Comparison of ENCODE assay signal across 9 mouse cellular contexts in the genomic region with DNA sequence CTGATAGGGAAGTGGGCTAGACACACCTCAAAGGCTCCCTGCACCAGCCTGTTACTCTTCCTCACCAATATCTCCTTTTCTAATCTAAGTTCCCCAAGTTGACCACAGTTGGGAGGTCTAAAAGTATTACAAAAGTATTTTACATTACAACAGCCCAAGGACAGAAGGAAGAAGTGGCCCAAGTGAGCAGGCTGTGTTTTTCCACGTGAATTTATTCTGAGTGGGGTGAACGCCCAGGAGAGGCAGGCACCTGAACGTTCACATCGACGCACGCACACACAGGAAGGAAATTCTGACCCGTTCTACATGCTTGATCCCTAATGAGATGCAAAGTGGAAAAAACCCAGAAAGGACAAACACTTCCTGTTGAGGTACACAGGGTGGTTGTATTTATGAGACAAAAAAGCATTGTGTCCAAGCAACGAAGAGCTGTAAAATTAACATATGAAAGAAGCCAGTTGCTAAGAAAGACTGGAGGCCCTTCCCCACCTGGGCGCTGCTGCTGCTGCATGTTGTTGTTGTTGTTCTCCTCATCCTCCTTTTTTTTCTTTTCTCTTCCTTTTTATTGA. TPM values are rescaled to one million over a fixed set of nuclear protein-coding genes. Genes with fewer than 3 reads are reported as not detected.
DNase-seq lines count a peak whose midpoint lies in the region; ATAC-seq and TF ChIP-seq lines count a peak whose summit lies in the region.
"Had no signal": no experiment of that assay in that cellular context is flagged by ENCODE, and none has a peak within 500 bp of the region (broad histone marks: within the 10 kb centered on the region; RNA-seq: fewer than 3 reads in every experiment).

No protein-coding gene starts in this region.

- no peak overlapping the region for H3K4me3 ChIP-seq in forebrain, embryonic 12.5 days (replicated peaks)
- no peak overlapping the region for H3K4me3 ChIP-seq in liver, postnatal 0 days (ENCODE audit: low read depth, low read length)
- H3K4me3 ChIP-seq in heart, embryonic 11.5 days (ENCODE audit: low read depth, low read length) = no peak overlapping the region
- H3K4me3 ChIP-seq: embryonic facial prominence, embryonic 13.5 days had no signal

- no peak overlapping the region for H3K9ac ChIP-seq in forebrain, embryonic 12.5 days
- no peak overlapping the region for H3K9ac ChIP-seq in liver, postnatal 0 days (replicated peaks)
- H3K9ac ChIP-seq in heart, embryonic 11.5 days (ENCODE audit: low read depth, low read length) = no peak overlapping the region
- H3K9ac ChIP-seq: embryonic facial prominence, embryonic 13.5 days had no signal

- no peaks in the 10 kb centered on the region for H3K9me3 ChIP-seq in forebrain, embryonic 12.5 days
- H3K9me3 ChIP-seq in liver, postnatal 0 days (ENCODE audit: low read length) = no peaks in the 10 kb centered on the region
- H3K9me3 ChIP-seq in heart, embryonic 11.5 days (replicated peaks; ENCODE audit: control insufficient read depth, low read length) = no peaks in the 10 kb centered on the region
- H3K9me3 ChIP-seq: embryonic facial prominence, embryonic 13.5 days had no signal

- H3K36me3 ChIP-seq in forebrain, embryonic 12.5 days (replicated peaks) = no peaks in the 10 kb centered on the region
- H3K36me3 ChIP-seq in liver, postnatal 0 days (replicated peaks; ENCODE audit: insufficient read depth, low read length) = no peaks in the 10 kb centered on the region
- H3K36me3 ChIP-seq in heart, embryonic 11.5 days (ENCODE audit: control insufficient read depth, insufficient read depth, low read length) = no peaks in the 10 kb centered on the region
- H3K36me3 ChIP-seq: embryonic facial prominence, embryonic 13.5 days had no signal

- peaks cover 17% of the 10 kb centered on the region for H3K4me1 ChIP-seq in forebrain, embryonic 12.5 days
- peaks cover 2% of the 10 kb centered on the region; the same call in 1 of the 2 replicates for H3K4me1 ChIP-seq in liver, postnatal 0 days (ENCODE audit: insufficient read depth)
- H3K4me1 ChIP-seq in heart, embryonic 11.5 days (ENCODE audit: control insufficient read depth, insufficient read depth, low read length) = no peaks in the 10 kb centered on the region
- H3K4me1 ChIP-seq: embryonic facial prominence, embryonic 13.5 days had no signal

- peak overlapping the region; percentile 17; the same call in 1 of the 2 replicates for H3K4me2 ChIP-seq in forebrain, embryonic 12.5 days
- peak overlapping the region; percentile 47 for H3K4me2 ChIP-seq in liver, postnatal 0 days (ENCODE audit: low read depth, low read length)
- no peak overlapping the region for H3K4me2 ChIP-seq in heart, embryonic 11.5 days
- H3K4me2 ChIP-seq: embryonic facial prominence, embryonic 13.5 days had no signal

- peak; percentile 26; the same call in 1 of the 2 replicates for TF ChIP-seq EP300 in liver, postnatal 0 days (IDR thresholded peaks at IDR 0.05; ENCODE audit: low read depth)

- H3K27me3 ChIP-seq in forebrain, embryonic 12.5 days = no peaks in the 10 kb centered on the region
- no peaks in the 10 kb centered on the region for H3K27me3 ChIP-seq in liver, postnatal 0 days (ENCODE audit: insufficient read depth, low read length)
- H3K27me3 ChIP-seq in heart, embryonic 11.5 days (ENCODE audit: control insufficient read depth, insufficient read depth, low read length) = no peaks in the 10 kb centered on the region
- H3K27me3 ChIP-seq: embryonic facial prominence, embryonic 13.5 days had no signal

- H3K27ac ChIP-seq in forebrain, embryonic 12.5 days = peak overlapping the region; percentile 42; the same call in 1 of the 2 replicates
- peak overlapping the region; percentile 66 for H3K27ac ChIP-seq in liver, postnatal 0 days (ENCODE audit: low read depth)
- no peak overlapping the region for H3K27ac ChIP-seq in heart, embryonic 11.5 days (ENCODE audit: low read depth, low read length)
- H3K27ac ChIP-seq: embryonic facial prominence, embryonic 13.5 days had no signal

- no peak for TF ChIP-seq CTCF in liver, postnatal 0 days (IDR thresholded peaks at IDR 0.05; ENCODE audit: low read depth)

- peak; percentile 79 for ATAC-seq in forebrain, embryonic 12.5 days (ENCODE audit: low FRiP score)
- ATAC-seq in liver, postnatal 0 days = peak; percentile 63
- ATAC-seq in heart, embryonic 11.5 days (replicated peaks; ENCODE audit: insufficient number of reproducible peaks, low FRiP score, low TSS enrichment) = no peak

- peak; percentile 13 for DNase-seq in embryo, embryonic 10.5 days (ENCODE audit: low spot score)
- no peak for DNase-seq in embryo, embryonic 10 days (ENCODE audit: low spot score)
- no peak for DNase-seq in liver, postnatal 0 days
- DNase-seq in spleen, adult 12 weeks (ENCODE audit: low spot score) = peak; percentile 42
- no peak for DNase-seq in right cerebral cortex, postnatal 4 days
- no peak for DNase-seq in frontal cortex, adult 2 months (ENCODE audit: extremely low spot score in 1 of 2, low spot score in 1 of 2)

- 5% methylated on average over 9 of the region's 9 CpGs for WGBS in forebrain, embryonic 12.5 days
- 25% methylated on average over 9 of the region's 9 CpGs for WGBS in liver, postnatal 0 days (ENCODE audit: insufficient replicate concordance)
- 45% methylated on average over 9 of the region's 9 CpGs for WGBS in heart, embryonic 11.5 days (ENCODE audit: insufficient replicate concordance)

RNA-seq across cellular contexts. Expression of a gene that starts 27.9 kb away (rescaled TPM):
- 30.0 and 32.1 TPM in 2 replicates for polyA plus RNA-seq in forebrain, embryonic 12.5 days (2016; fragmentation: Nextera tagmentation; extraction: Ambion mirVana)
- polyA plus RNA-seq in liver, postnatal 0 days (2015; fragmentation: Nextera tagmentation; extraction: Ambion mirVana) = 1.1 and 1.9 TPM in 2 replicates
- 11.2 and 11.5 TPM in 2 replicates for polyA plus RNA-seq in frontal cortex, adult 2 months (2012; rRNA removed)
- 6.0 and 6.7 TPM in 2 replicates for polyA plus RNA-seq in heart, embryonic 11.5 days (2014; fragmentation: Nextera tagmentation; extraction: Ambion mirVana)

Comparison
In these comparisons a context has a peak if more than half of its experiments do, and no peak if none do; other contexts are left out.
1. DNase-seq: peak in embryo, embryonic 10.5 days (single experiment) and spleen, adult 12 weeks (single experiment); none in embryo, embryonic 10 days (single experiment), liver, postnatal 0 days (single experiment), right cerebral cortex, postnatal 4 days (single experiment) and frontal cortex, adult 2 months (0 of 2).